Mouse (Mus musculus) cerebellum, adult 2 months (tissue): ENCODE data around the gene Marcksl1. TPM values are rescaled to one million over a fixed set of nuclear protein-coding genes. Genes with fewer than 3 reads are reported as not detected.
"Not testable (repeated sequence)": the region's sequence is repeated elsewhere in the genome, so short reads cannot be mapped to it uniquely, and the experiment has no call there.

Source experiments
- DNase-seq, 2 experiments: peaks; one replicate each; pipeline ENCODE4 v3.0.0; 2021
- H3K27ac ChIP-seq: fragments of 200-500 bp; 2 replicates; pipeline ENCODE4 v1.5.1; 2012; ENCODE audit warnings: low read length, control low read depth, inconsistent platforms; ENCODE audit not compliant: insufficient read depth
- H3K27me3 ChIP-seq: fragments of 200-500 bp; 2 replicates; pipeline ENCODE4 v1.6.1; 2012; ENCODE audit warnings: inconsistent platforms, mild to moderate bottlenecking, low read length, moderate library complexity; ENCODE audit not compliant: control insufficient read depth, insufficient read depth
- H3K4me1 ChIP-seq: fragments of 200-500 bp; 2 replicates; pipeline ENCODE4 v1.6.1; 2011; ENCODE audit warnings: low read length; ENCODE audit not compliant: control insufficient read depth, insufficient read depth
- H3K4me3 ChIP-seq: fragments of 200-500 bp; replicated peaks from 2 replicates; pipeline ENCODE3; 2011; ENCODE audit warnings: mild to moderate bottlenecking, low read depth, low read length, control low read depth; ENCODE audit not compliant: insufficient read depth
- CTCF ChIP-seq: fragments of 200-500 bp; IDR thresholded peaks from 2 replicates; pipeline ENCODE4 v1.5.1; 2011; ENCODE audit warnings: low read depth, mild to moderate bottlenecking, control low read depth, low read length, moderate library complexity, borderline replicate concordance; ENCODE audit not compliant: insufficient read depth
- POLR2A ChIP-seq: fragments of 200-500 bp; IDR thresholded peaks from 2 replicates; pipeline ENCODE4 v1.6.1; 2011; ENCODE audit warnings: low read length, control low read depth, borderline replicate concordance; ENCODE audit not compliant: insufficient read depth
- WGBS: fragments of 180-500 bp; shearing (Covaris S2); methylation state at CpG from one replicate; pipeline ENCODE4 v1.1.7; 2018; 5-methylcytosine and 5-hydroxymethylcytosine counted together
- polyA plus RNA-seq: library from polyadenylated mRNA; depleted of rRNA; stranded (reverse); fragments of >200 nt; gene quantifications from 2 replicates; pipeline ENCODE4 v1.2.3, GENCODE M21; 2012

Marcksl1 gene
- polyA plus RNA-seq, 1 experiment, result 70.0 TPM

GRCm38 (mm10) chr4:129541868-129542591, 28.6 kb downstream of the Marcksl1 start:
- 1% methylated on average over 30 of the region's 30 CpGs for WGBS
- Histone ChIP-seq H3K4me3 (peak overlapping the region; percentile 99), H3K27ac (peak overlapping the region; percentile 60), H3K4me1 (peaks cover 6% of the 10 kb centered on the region), H3K27me3 (no peaks in the 10 kb centered on the region)
- DNase-seq, result peak; percentile 27 to 41
- TF ChIP-seq POLR2A (no peak), CTCF (no peak)

GRCm38 (mm10) chr4:129542592-129543141, 29.3 kb downstream of the Marcksl1 start, which contains the start of gene Hdac1:
TSS of gene Hdac1 (minus strand) at chr4:129542713.
- Histone ChIP-seq H3K27me3 (no peaks in the 10 kb centered on the region), H3K27ac (peak within 1 kb of the TSS; percentile 60), H3K4me1 (peaks cover 6% of the 10 kb centered on the region), H3K4me3 (peak within 1 kb of the TSS; percentile 99)
- TF ChIP-seq POLR2A (peak; percentile 33; the same call in 1 of the 2 replicates), CTCF (no peak)
- DNase-seq, result peak; percentile 97 to 98
- 1% methylated on average over 45 of the region's 46 CpGs for WGBS

GRCm38 (mm10) chr4:129544106-129544505, 30.7 kb downstream of the Marcksl1 start:
- H3K4me1 ChIP-seq, result peaks cover 6% of the 10 kb centered on the region
- H3K27me3 ChIP-seq, result no peaks in the 10 kb centered on the region
- 94% methylated on average over 4 of the region's 4 CpGs for WGBS
- no peak overlapping the region for H3K27ac ChIP-seq
- no peak for DNase-seq
- TF ChIP-seq POLR2A, result no peak
- TF ChIP-seq CTCF, result no peak
- no peak overlapping the region for H3K4me3 ChIP-seq

DNA sequence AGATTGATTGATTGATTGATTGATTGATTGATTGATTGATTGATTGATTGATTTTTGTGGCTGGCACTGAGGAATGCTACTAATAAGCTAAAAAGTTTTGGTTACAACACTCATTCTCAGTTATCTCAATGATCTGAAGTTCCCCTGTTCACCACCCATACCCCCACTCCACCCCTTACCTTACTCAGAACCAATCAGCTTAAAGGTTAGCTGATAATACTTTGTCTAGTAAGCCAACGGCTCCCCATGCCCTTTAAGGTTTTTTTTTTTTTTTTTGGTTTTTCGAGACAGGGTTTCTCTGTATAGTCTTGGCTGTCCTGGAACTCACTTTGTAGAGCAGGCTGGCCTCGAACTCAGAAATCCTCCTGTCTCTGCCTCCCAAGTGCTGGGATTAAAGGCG, 34.2 kb downstream of the Marcksl1 start:
- H3K27ac ChIP-seq, H3K27me3 ChIP-seq, DNase-seq, H3K4me3 ChIP-seq, H3K4me1 ChIP-seq: not testable (repeated sequence)
- WGBS, result 89% methylated on average over 4 of the region's 4 CpGs

DNA sequence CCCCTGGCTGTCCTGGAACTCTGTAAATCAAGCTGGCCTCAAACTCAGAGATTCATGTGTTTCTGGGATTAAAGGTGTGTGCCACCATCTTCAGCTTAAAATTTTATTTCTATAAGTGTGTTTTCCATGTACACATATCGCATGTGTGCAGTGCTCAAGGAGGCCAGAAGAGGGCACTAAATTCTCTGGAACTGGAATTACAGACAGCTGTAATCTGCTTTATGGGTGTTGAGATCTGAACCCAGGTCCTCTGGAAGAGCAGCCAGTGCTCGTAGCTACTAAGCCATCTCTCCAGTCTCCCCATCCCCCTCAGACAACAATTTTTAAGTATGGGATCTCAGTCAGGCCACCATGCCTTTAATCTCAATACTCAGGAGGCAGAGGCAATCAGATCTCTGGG, 35.9 kb downstream of the Marcksl1 start:
- TF ChIP-seq CTCF, result no peak
- no peak for TF ChIP-seq POLR2A
- Histone ChIP-seq H3K4me1 (no peaks in the 10 kb centered on the region), H3K27me3 (no peaks in the 10 kb centered on the region), H3K27ac (no peak overlapping the region), H3K4me3 (no peak overlapping the region)
- WGBS, result 96% methylated on average over 2 of the region's 2 CpGs
- DNase-seq, result no peak

DNA sequence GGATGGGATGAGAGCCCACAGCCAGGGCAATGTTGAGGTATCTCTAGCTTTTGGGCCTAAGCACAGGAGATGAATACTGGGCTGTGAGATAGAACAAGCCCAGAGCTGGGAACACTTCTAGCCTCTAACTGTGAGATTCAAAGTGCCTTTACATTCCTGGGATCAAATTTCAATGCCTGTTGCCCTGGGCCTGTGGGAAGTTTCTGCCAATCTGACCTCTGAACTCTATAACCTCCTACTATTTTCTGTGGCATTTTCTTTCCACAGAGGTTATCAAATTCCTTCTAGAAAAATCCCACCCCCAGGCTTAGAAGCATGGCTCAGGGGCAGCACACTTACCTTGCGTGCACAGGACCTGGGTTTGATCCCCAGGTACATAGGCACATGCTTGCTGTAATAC, 36.9 kb downstream of the Marcksl1 start:
- 76% methylated on average over 1 of the region's 1 CpGs for WGBS
- Histone ChIP-seq H3K4me1 (no peaks in the 10 kb centered on the region), H3K27me3 (no peaks in the 10 kb centered on the region), H3K27ac (no peak overlapping the region), H3K4me3 (no peak overlapping the region)
- TF ChIP-seq CTCF (no peak), POLR2A (no peak)
- no peak for DNase-seq

DNA sequence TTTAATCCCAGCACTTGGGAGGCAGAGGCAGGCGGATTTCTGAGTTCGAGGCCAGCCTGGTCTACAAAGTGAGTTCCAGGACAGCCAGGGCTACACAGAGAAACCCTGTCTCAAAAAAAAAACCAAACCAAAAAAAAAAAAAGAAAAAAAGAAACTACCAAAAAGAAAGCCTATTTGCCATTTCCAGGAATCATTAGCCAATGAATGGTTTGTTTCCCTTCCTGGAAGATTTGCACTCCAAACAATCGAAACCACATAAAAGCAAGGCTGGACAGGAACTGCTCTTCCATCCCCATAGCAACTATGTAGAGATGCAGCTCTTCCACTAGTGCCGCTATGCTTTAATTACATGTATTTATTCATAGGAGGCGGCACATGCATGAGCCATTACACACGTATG, 41.1 kb downstream of the Marcksl1 start:
- H3K27ac ChIP-seq, DNase-seq, H3K4me3 ChIP-seq, H3K27me3 ChIP-seq: not testable (repeated sequence)
- WGBS, result 59% methylated on average over 6 of the region's 6 CpGs
- H3K4me1 ChIP-seq, result peaks cover 11% of the 10 kb centered on the region; the same call in 1 of the 2 replicates

GRCm38 (mm10) chr4:129555421-129555861, 42.1 kb downstream of the Marcksl1 start:
- peak; percentile 38 to 56 for DNase-seq
- TF ChIP-seq CTCF, result peak; percentile 62; the same call in 1 of the 2 replicates
- TF ChIP-seq POLR2A, result no peak
- Histone ChIP-seq H3K4me1 (peaks cover 11% of the 10 kb centered on the region; the same call in 1 of the 2 replicates), H3K27me3 (no peaks in the 10 kb centered on the region), H3K4me3 (peak overlapping the region; percentile 43), H3K27ac (no peak overlapping the region)
- WGBS, result 3% methylated on average over 16 of the region's 16 CpGs
